Mouse (Mus musculus) limb, embryonic 11.5 days (tissue): ENCODE data around the gene Sept11. TPM values are rescaled to one million over a fixed set of nuclear protein-coding genes. Genes with fewer than 3 reads are reported as not detected.

Experiments used
- ATAC-seq: fragments of 200-750 bp; cut with Nextera tagmentation; 2 replicates; pipeline ENCODE4 v1.8.0; 2017; ENCODE audit warnings: low read depth; ENCODE audit not compliant: insufficient number of reproducible peaks, low FRiP score, low TSS enrichment
- DNase-seq: peaks from one replicate; pipeline ENCODE4 v3.0.0-alpha.2; 2015; ENCODE audit warnings: low spot score
- H3K27ac ChIP-seq: fragments of 300-500 bp; sonication (generic); replicated peaks from 2 replicates; pipeline ENCODE4 v1.5.1; 2014; ENCODE audit warnings: low read depth, mild to moderate bottlenecking, low read length
- H3K27me3 ChIP-seq: fragments of 300-500 bp; sonication (generic); 2 replicates; pipeline ENCODE4 v1.6.1; 2014; ENCODE audit warnings: mild to moderate bottlenecking, low read length, mixed read lengths; ENCODE audit not compliant: control insufficient read depth, insufficient read depth
- H3K36me3 ChIP-seq: fragments of 300-500 bp; sonication (generic); 2 replicates; pipeline ENCODE4 v1.6.1; 2014; ENCODE audit warnings: mild to moderate bottlenecking, low read length, moderate library complexity, mixed read lengths; ENCODE audit not compliant: control insufficient read depth, insufficient read depth
- H3K4me1 ChIP-seq: fragments of 300-500 bp; sonication (generic); 2 replicates; pipeline ENCODE4 v1.6.1; 2014; ENCODE audit warnings: low read length, mixed read lengths; ENCODE audit not compliant: control insufficient read depth, insufficient read depth
- H3K4me2 ChIP-seq: fragments of 300-500 bp; sonication (generic); 2 replicates; pipeline ENCODE4 v1.6.1; 2014; ENCODE audit warnings: low read depth, mild to moderate bottlenecking, moderate library complexity; ENCODE audit not compliant: severe bottlenecking
- H3K4me3 ChIP-seq: fragments of 300-500 bp; sonication (generic); 2 replicates; pipeline ENCODE4 v1.5.1; 2014; ENCODE audit warnings: low read depth, low read length
- H3K9ac ChIP-seq: fragments of 300-500 bp; sonication (generic); 2 replicates; pipeline ENCODE4 v1.6.1; 2014; ENCODE audit warnings: mild to moderate bottlenecking, low read length
- H3K9me3 ChIP-seq: fragments of 300-500 bp; sonication (generic); 2 replicates; pipeline ENCODE4 v1.6.1; 2016; ENCODE audit warnings: low read length; ENCODE audit not compliant: control insufficient read depth
- WGBS: fragments of 180-500 bp; shearing (Covaris S2); extraction: QIAGEN DNeasy Blood & Tissue Kit; methylation state at CpG from one replicate; pipeline ENCODE4 v1.1.7; 2014; 5-methylcytosine and 5-hydroxymethylcytosine counted together
- polyA plus RNA-seq: library from polyadenylated mRNA; unstranded; fragments of >200 nt; fragmentation: Nextera tagmentation; extraction: Ambion mirVana; gene quantifications from 2 replicates; pipeline ENCODE4 v1.2.1, GENCODE M21; 2014

The Sept11 gene
- polyA plus RNA-seq, 1 experiment from 2014 or later, result 276 TPM

- no peak for ATAC-seq
- peaks cover 11% of the 10 kb centered on the region for H3K36me3 ChIP-seq
- H3K27ac ChIP-seq, result no peak overlapping the region
- H3K4me2 ChIP-seq, result no peak overlapping the region
- H3K9ac ChIP-seq, result no peak overlapping the region
- H3K4me3 ChIP-seq, result no peak overlapping the region
- WGBS, result 94% methylated on average over 11 of the region's 11 CpGs
- H3K4me1 ChIP-seq, result no peaks in the 10 kb centered on the region
- H3K9me3 ChIP-seq, result no peaks in the 10 kb centered on the region
- no peak for DNase-seq
- no peaks in the 10 kb centered on the region for H3K27me3 ChIP-seq
Measured at GRCm38 (mm10) chr5:93154401-93154800, 61.2 kb downstream of the Sept11 start.

- WGBS, result 81% methylated on average over 3 of the region's 3 CpGs
- Histone ChIP-seq H3K9me3 (no peaks in the 10 kb centered on the region), H3K4me1 (no peaks in the 10 kb centered on the region), H3K27ac (no peak overlapping the region), H3K27me3 (no peaks in the 10 kb centered on the region), H3K9ac (no peak overlapping the region), H3K4me3 (no peak overlapping the region), H3K4me2 (no peak overlapping the region), H3K36me3 (peaks cover 32% of the 10 kb centered on the region)
- DNase-seq (peak; percentile 58), ATAC-seq (no peak)
Measured at GRCm38 (mm10) chr5:93163541-93163940, 70.3 kb downstream of the Sept11 start.

- Histone ChIP-seq H3K9ac (no peak overlapping the region), H3K4me2 (no peak overlapping the region), H3K4me1 (no peaks in the 10 kb centered on the region), H3K4me3 (no peak overlapping the region), H3K36me3 (peaks cover 14% of the 10 kb centered on the region), H3K27me3 (no peaks in the 10 kb centered on the region), H3K9me3 (no peaks in the 10 kb centered on the region), H3K27ac (no peak overlapping the region)
- WGBS, result 92% methylated on average over 11 of the region's 11 CpGs
- DNase-seq (no peak), ATAC-seq (no peak)
Measured at GRCm38 (mm10) chr5:93167919-93168516, 74.8 kb downstream of the Sept11 start.

GRCm38 (mm10) chr5:93168654-93169053 is 75.4 kb downstream of the Sept11 start:
- DNase-seq, result no peak
- no peak for ATAC-seq
- no peaks in the 10 kb centered on the region for H3K4me1 ChIP-seq
- H3K4me3 ChIP-seq, result no peak overlapping the region
- peaks cover 12% of the 10 kb centered on the region for H3K36me3 ChIP-seq
- no peak overlapping the region for H3K4me2 ChIP-seq
- WGBS, result 46% methylated on average over 6 of the region's 6 CpGs
- no peak overlapping the region for H3K9ac ChIP-seq
- no peaks in the 10 kb centered on the region for H3K27me3 ChIP-seq
- H3K9me3 ChIP-seq, result no peaks in the 10 kb centered on the region
- no peak overlapping the region for H3K27ac ChIP-seq

GRCm38 (mm10) chr5:93171420-93171819 is 78.2 kb downstream of the Sept11 start:
- Histone ChIP-seq H3K36me3 (peaks cover 14% of the 10 kb centered on the region), H3K4me3 (no peak overlapping the region), H3K9ac (no peak overlapping the region), H3K4me2 (no peak overlapping the region), H3K27ac (no peak overlapping the region), H3K4me1 (no peaks in the 10 kb centered on the region), H3K27me3 (no peaks in the 10 kb centered on the region), H3K9me3 (no peaks in the 10 kb centered on the region)
- no peak for DNase-seq
- no peak for ATAC-seq
- 96% methylated on average over 15 of the region's 15 CpGs for WGBS

- ATAC-seq, result no peak
- no peaks in the 10 kb centered on the region for H3K9me3 ChIP-seq
- H3K36me3 ChIP-seq, result peaks cover 5% of the 10 kb centered on the region
- no peak overlapping the region for H3K4me2 ChIP-seq
- WGBS, result 87% methylated on average over 6 of the region's 6 CpGs
- H3K27me3 ChIP-seq, result no peaks in the 10 kb centered on the region
- H3K9ac ChIP-seq, result no peak overlapping the region
- no peak for DNase-seq
- H3K27ac ChIP-seq, result no peak overlapping the region
- no peak overlapping the region for H3K4me3 ChIP-seq
- H3K4me1 ChIP-seq, result no peaks in the 10 kb centered on the region
Measured at GRCm38 (mm10) chr5:93172536-93172935, 79.3 kb downstream of the Sept11 start.

- no peaks in the 10 kb centered on the region for H3K9me3 ChIP-seq
- no peak overlapping the region for H3K9ac ChIP-seq
- ATAC-seq (no peak), DNase-seq (no peak)
- 88% methylated on average over 6 of the region's 6 CpGs for WGBS
- H3K36me3 ChIP-seq, result peaks cover 5% of the 10 kb centered on the region
- no peak overlapping the region for H3K4me3 ChIP-seq
- no peaks in the 10 kb centered on the region for H3K4me1 ChIP-seq
- no peaks in the 10 kb centered on the region for H3K27me3 ChIP-seq
- H3K4me2 ChIP-seq, result no peak overlapping the region
- no peak overlapping the region for H3K27ac ChIP-seq
Measured at GRCm38 (mm10) chr5:93174675-93175074, 81.4 kb downstream of the Sept11 start.

- H3K4me2 ChIP-seq, result no peak overlapping the region
- no peaks in the 10 kb centered on the region for H3K4me1 ChIP-seq
- peaks cover 5% of the 10 kb centered on the region for H3K36me3 ChIP-seq
- no peak overlapping the region for H3K27ac ChIP-seq
- H3K9me3 ChIP-seq, result no peaks in the 10 kb centered on the region
- H3K9ac ChIP-seq, result no peak overlapping the region
- H3K4me3 ChIP-seq, result no peak overlapping the region
- WGBS, result 89% methylated on average over 6 of the region's 6 CpGs
- no peaks in the 10 kb centered on the region for H3K27me3 ChIP-seq
- DNase-seq (no peak), ATAC-seq (no peak)
Measured at GRCm38 (mm10) chr5:93178616-93179015, 85.4 kb downstream of the Sept11 start.

GRCm38 (mm10) chr5:93180252-93180651 is 87.0 kb downstream of the Sept11 start:
- Histone ChIP-seq H3K27me3 (no peaks in the 10 kb centered on the region), H3K4me1 (no peaks in the 10 kb centered on the region), H3K4me3 (no peak overlapping the region), H3K4me2 (no peak overlapping the region), H3K9me3 (no peaks in the 10 kb centered on the region), H3K36me3 (peaks cover 6% of the 10 kb centered on the region; the same call in 1 of the 2 replicates), H3K9ac (no peak overlapping the region), H3K27ac (no peak overlapping the region)
- ATAC-seq, result no peak
- WGBS, result 87% methylated on average over 2 of the region's 2 CpGs
- DNase-seq, result no peak
